Mouse (Mus musculus): Measurements from ENCODE around the gene Meis1. TPM values are rescaled to one million over a fixed set of nuclear protein-coding genes. Genes with fewer than 3 reads are reported as not detected.

Meis1 gene
- total RNA-seq, 2 experiments from 2014 or later, result 37.8 to 41.6 TPM

- DNase-seq, result no peak
Measured at GRCm38 (mm10) chr11:18904285-18904684, 114.5 kb downstream of the Meis1 start.

- no peak for DNase-seq
Measured at GRCm38 (mm10) chr11:18900489-18900888, 118.3 kb downstream of the Meis1 start.

GRCm38 (mm10) chr11:18898862-18899261 lies 119.9 kb downstream of the Meis1 start:
- no peak for DNase-seq

- peak; percentile 37 for DNase-seq
Measured at GRCm38 (mm10) chr11:18897921-18898646, 120.7 kb downstream of the Meis1 start.

- DNase-seq, result no peak
Measured at GRCm38 (mm10) chr11:18897250-18897649, 121.5 kb downstream of the Meis1 start.

GRCm38 (mm10) chr11:18892470-18892869 lies 126.3 kb downstream of the Meis1 start:
- no peak for DNase-seq

- DNase-seq, result no peak
Measured at GRCm38 (mm10) chr11:18889139-18889538, 129.6 kb downstream of the Meis1 start.

GRCm38 (mm10) chr11:18888651-18889050 lies 130.1 kb downstream of the Meis1 start:
- DNase-seq, result no peak

- no peak for DNase-seq
Measured at GRCm38 (mm10) chr11:18885729-18886325, 133.0 kb downstream of the Meis1 start.

- no peak for DNase-seq
Measured at GRCm38 (mm10) chr11:18885036-18885728, 133.6 kb downstream of the Meis1 start.

GRCm38 (mm10) chr11:18883987-18884386 lies 134.8 kb downstream of the Meis1 start:
- no peak for DNase-seq

- DNase-seq, result no peak
Measured at GRCm38 (mm10) chr11:18883507-18883881, 135.3 kb downstream of the Meis1 start.

GRCm38 (mm10) chr11:18882747-18883506 lies 135.9 kb downstream of the Meis1 start:
- DNase-seq, result no peak

GRCm38 (mm10) chr11:18882315-18882714 lies 136.5 kb downstream of the Meis1 start:
- DNase-seq, result no peak

- DNase-seq, result no peak
Measured at GRCm38 (mm10) chr11:18880806-18881205, 138.0 kb downstream of the Meis1 start.

GRCm38 (mm10) chr11:18879456-18879818 lies 139.3 kb downstream of the Meis1 start:
- no peak for DNase-seq

- no peak for DNase-seq
Measured at GRCm38 (mm10) chr11:18878748-18879455, 139.9 kb downstream of the Meis1 start.

GRCm38 (mm10) chr11:18878016-18878415 lies 140.8 kb downstream of the Meis1 start:
- DNase-seq, result peak; percentile 41

GRCm38 (mm10) chr11:18877626-18878011 lies 141.2 kb downstream of the Meis1 start:
- DNase-seq, result peak; percentile 76

GRCm38 (mm10) chr11:18876886-18877625 lies 141.7 kb downstream of the Meis1 start:
- DNase-seq, result peak; percentile 45

Data from heart, postnatal 4 days (tissue).